Mouse (Mus musculus): ENCODE measurements around the gene Kif11.

DNA sequence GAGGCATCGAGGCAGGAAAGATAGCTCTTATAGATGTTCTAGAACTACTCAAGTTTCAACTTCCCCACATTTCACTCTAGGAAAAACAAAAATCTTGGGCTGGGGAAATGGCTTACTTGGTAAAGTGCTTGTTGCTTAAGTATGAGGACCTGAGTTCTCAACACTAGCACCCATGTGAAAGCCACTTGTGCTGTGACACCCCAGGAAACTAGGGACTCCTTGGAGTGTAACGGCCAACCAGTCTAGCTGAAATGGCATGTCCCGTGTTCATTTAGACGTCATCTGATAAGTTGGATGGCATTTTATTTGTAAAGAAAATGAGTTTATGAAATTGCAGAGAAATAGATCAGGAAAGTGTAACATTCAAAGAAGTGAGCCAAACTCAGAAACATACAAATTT, 6.3 kb upstream of the Kif11 start:
- TF ChIP-seq GATA1 (IDR thresholded peaks at IDR 0.05; ENCODE audit: low read length) (no peak), TAL1 (IDR thresholded peaks at IDR 0.05; ENCODE audit: low read length) (no peak)

Data from erythroblast, embryonic 14.5 days (primary cell).